Mouse (Mus musculus) erythroblast, embryonic 14.5 days (primary cell): ENCODE results near the gene Iqsec1.

ENCODE experiments used
- GATA1 ChIP-seq: IDR thresholded peaks from 2 replicates; pipeline ENCODE4 v1.6.1; 2012; ENCODE audit warnings: low read length, inconsistent platforms, mixed read lengths
- TAL1 ChIP-seq: IDR thresholded peaks from 3 replicates; pipeline ENCODE4 v1.6.1; 2012; ENCODE audit warnings: low read length, inconsistent platforms, mixed read lengths

GRCm38 (mm10) chr6:90725526-90725925 lies 263.0 kb downstream of the Iqsec1 start:
- no peak for TF ChIP-seq GATA1
- TF ChIP-seq TAL1, result no peak
